Mouse (Mus musculus) midbrain, embryonic 12.5 days (tissue): ENCODE data around the gene Zscan22. TPM values are rescaled to one million over a fixed set of nuclear protein-coding genes. Genes with fewer than 3 reads are reported as not detected.
"Not testable (repeated sequence)": the region's sequence is repeated elsewhere in the genome, so short reads cannot be mapped to it uniquely, and the experiment has no call there.

Experiments used
- ATAC-seq: fragments of 200-750 bp; cut with Nextera tagmentation; 2 replicates; pipeline ENCODE4 v1.8.0; 2017; ENCODE audit warnings: low read depth, moderate TSS enrichment, moderate library complexity; ENCODE audit not compliant: low FRiP score
- H3K27ac ChIP-seq: fragments of 300-500 bp; sonication (generic); replicated peaks from 2 replicates; pipeline ENCODE4 v1.5.1; 2016; ENCODE audit warnings: mild to moderate bottlenecking
- H3K27me3 ChIP-seq: fragments of 300-500 bp; sonication (generic); 2 replicates; pipeline ENCODE4 v1.6.1; 2016; ENCODE audit warnings: mild to moderate bottlenecking
- H3K36me3 ChIP-seq: fragments of 300-500 bp; sonication (generic); 2 replicates; pipeline ENCODE4 v1.6.1; 2016
- H3K4me1 ChIP-seq: fragments of 300-500 bp; sonication (generic); 2 replicates; pipeline ENCODE4 v1.6.1; 2016
- H3K4me2 ChIP-seq: fragments of 300-500 bp; sonication (generic); replicated peaks from 2 replicates; pipeline ENCODE4 v1.6.1; 2016; ENCODE audit warnings: mild to moderate bottlenecking, moderate library complexity
- H3K4me3 ChIP-seq: fragments of 300-500 bp; sonication (generic); 2 replicates; pipeline ENCODE4 v1.5.1; 2016; ENCODE audit warnings: mild to moderate bottlenecking
- H3K9ac ChIP-seq: fragments of 300-500 bp; sonication (generic); replicated peaks from 2 replicates; pipeline ENCODE4 v1.6.1; 2016; ENCODE audit warnings: mild to moderate bottlenecking, moderate library complexity
- H3K9me3 ChIP-seq: fragments of 300-500 bp; sonication (generic); 2 replicates; pipeline ENCODE4 v1.6.1; 2016; ENCODE audit warnings: mild to moderate bottlenecking
- WGBS: fragments of 180-500 bp; shearing (Covaris S2); methylation state at CpG from one replicate; pipeline ENCODE4 v1.1.7; 2016; 5-methylcytosine and 5-hydroxymethylcytosine counted together
- polyA plus RNA-seq: library from polyadenylated mRNA; unstranded; fragments of >200 nt; fragmentation: Nextera tagmentation; extraction: Ambion mirVana; gene quantifications from 2 replicates; pipeline ENCODE4 v1.2.1, GENCODE M21; 2016

The Zscan22 gene
- 11.2 and 11.8 TPM in 2 replicates for polyA plus RNA-seq

DNA sequence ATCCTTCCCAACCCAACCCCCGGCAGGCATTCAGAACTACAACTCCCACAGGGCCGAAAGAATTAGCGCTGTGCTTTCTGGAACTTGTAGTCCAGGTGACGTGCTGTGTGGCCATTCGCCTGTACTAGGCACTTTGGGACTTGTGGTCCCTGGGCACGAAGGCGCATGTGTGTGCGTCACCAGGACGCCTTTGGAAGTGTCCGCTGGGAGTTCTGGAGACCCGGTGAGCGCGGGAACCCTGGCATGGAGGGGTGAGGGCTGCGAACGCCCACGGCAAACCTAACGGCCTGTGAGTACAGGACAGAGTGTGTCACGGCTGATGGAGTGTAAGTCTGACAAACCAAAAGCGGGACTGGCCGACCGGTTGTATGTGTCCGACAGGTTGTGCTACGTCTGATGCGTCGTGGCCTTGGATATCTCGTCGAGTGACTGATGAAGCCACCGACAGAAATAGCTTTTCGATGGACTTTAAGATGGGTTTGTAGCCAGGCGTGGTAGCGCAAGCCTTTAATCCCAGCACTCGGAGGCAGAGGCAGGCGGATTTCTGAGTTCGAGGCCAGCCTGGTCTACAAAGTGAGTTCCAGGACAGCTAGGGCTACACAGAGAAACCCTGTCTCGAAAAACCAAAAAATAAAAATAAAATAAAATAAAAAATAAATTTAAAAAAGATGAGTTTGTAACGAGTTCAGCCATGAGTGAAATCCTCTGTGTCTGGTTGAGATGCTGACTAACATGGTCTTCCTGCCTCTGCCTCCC, at the start of gene Zscan22:
Gene Zscan22, plus strand, starts transcription at position 161 of the 756 bp plus-strand sequence.
- 0 out of 2 replicates have a peak, but pooled peaks cover 3% of the 10 kb centered on the region for H3K36me3 ChIP-seq
- H3K4me3 ChIP-seq = peak within 1 kb of the TSS; percentile 65
- H3K4me1 ChIP-seq = no peaks in the 10 kb centered on the region
- peak; percentile 99 for ATAC-seq
- peak within 1 kb of the TSS; percentile 52 for H3K4me2 ChIP-seq
- H3K27ac ChIP-seq = 0 out of 2 replicates have a peak within 1 kb of the TSS, but pooled peaks have one; percentile 30
- H3K27me3 ChIP-seq = no peaks in the 10 kb centered on the region
- WGBS = 7% methylated on average over 36 of the region's 36 CpGs
- peak within 1 kb of the TSS; percentile 49; the same call in 1 of the 2 replicates for H3K9ac ChIP-seq
- H3K9me3 ChIP-seq = no peaks in the 10 kb centered on the region

DNA sequence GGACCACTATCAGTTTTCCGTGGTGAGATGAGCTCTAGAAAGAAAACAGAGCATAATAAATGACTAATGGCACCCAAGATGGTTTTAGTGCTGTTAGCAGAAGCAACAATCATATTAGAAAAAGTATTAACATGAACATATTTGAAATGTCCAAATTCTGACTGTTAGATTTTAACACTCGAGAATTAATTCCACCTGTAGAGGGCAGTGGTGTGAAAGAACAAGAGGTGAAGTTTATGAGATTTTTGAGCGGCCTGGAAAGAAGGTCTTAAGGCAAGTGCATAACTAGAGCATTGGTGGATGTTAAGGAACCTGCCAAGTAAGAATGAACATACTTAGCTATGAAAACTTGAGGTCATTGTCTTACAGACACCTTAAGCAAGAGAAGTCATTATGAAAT, 23.3 kb upstream of the Zscan22 start:
- H3K27me3 ChIP-seq = no peaks in the 10 kb centered on the region
- H3K4me2 ChIP-seq = no peak overlapping the region
- ATAC-seq = no peak
- H3K4me1 ChIP-seq = no peaks in the 10 kb centered on the region
- H3K9me3 ChIP-seq = peaks cover 3% of the 10 kb centered on the region; the same call in 1 of the 2 replicates
- no peak overlapping the region for H3K9ac ChIP-seq
- no peaks in the 10 kb centered on the region for H3K36me3 ChIP-seq
- WGBS = 29% methylated on average over 3 of the region's 3 CpGs
- no peak overlapping the region for H3K27ac ChIP-seq
- no peak overlapping the region for H3K4me3 ChIP-seq

DNA sequence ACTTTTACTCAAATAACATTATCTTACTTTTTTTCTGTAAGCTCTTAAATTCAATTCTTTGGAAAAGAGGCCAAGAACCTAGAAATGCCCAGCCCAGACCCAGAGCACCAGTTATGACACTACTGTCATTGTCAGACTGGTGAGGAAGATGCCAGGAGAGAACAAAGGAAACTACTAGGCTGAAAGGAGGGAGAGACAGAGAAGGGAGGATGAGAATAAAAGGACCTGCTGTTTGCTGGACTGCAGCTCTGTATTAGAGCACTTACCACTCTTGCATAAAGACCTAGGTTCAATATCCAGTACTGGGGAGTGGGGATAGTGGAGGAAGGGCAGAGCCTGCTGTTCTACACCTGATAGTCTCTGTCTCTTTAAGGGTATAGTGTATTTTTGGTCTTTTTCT, 17.6 kb upstream of the Zscan22 start:
- H3K4me1 ChIP-seq = peaks cover 13% of the 10 kb centered on the region
- no peak overlapping the region; the same call in 1 of the 2 replicates for H3K4me2 ChIP-seq
- H3K27ac ChIP-seq = no peak overlapping the region
- no peak overlapping the region for H3K4me3 ChIP-seq
- peaks cover 8% of the 10 kb centered on the region for H3K36me3 ChIP-seq
- H3K9me3 ChIP-seq = no peaks in the 10 kb centered on the region
- no peaks in the 10 kb centered on the region for H3K27me3 ChIP-seq
- H3K9ac ChIP-seq = no peak overlapping the region
- ATAC-seq = no peak

DNA sequence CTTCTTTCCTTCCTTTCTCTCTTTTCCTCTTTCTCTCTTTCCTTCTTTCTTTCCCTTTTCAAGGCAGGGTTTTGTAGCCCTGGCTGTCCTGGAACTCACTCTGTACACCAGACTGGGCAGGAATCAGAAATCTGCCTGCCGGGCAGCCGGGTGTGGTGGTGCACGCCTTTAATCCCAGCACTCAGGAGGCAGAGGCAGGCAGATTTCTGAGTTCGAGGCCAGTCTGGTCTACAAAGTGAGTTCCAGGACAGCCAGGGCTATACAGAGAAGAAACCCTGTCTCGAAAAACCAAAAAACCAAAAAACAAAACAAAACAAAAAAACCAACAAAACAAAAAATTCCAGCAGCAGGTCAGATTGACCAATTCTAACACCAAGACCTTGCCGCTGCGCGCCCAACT, 17.1 kb upstream of the Zscan22 start:
- not testable (repeated sequence) for H3K9me3 ChIP-seq, H3K27ac ChIP-seq, H3K27me3 ChIP-seq
- peak overlapping the region; percentile 75 for H3K4me3 ChIP-seq
- ATAC-seq = peak; percentile 36
- WGBS = 47% methylated on average over 8 of the region's 8 CpGs
- peak overlapping the region; percentile 75 for H3K4me2 ChIP-seq
- H3K9ac ChIP-seq = peak overlapping the region; percentile 72; the same call in 1 of the 2 replicates
- H3K4me1 ChIP-seq = peaks cover 13% of the 10 kb centered on the region
- peaks cover 13% of the 10 kb centered on the region for H3K36me3 ChIP-seq

DNA sequence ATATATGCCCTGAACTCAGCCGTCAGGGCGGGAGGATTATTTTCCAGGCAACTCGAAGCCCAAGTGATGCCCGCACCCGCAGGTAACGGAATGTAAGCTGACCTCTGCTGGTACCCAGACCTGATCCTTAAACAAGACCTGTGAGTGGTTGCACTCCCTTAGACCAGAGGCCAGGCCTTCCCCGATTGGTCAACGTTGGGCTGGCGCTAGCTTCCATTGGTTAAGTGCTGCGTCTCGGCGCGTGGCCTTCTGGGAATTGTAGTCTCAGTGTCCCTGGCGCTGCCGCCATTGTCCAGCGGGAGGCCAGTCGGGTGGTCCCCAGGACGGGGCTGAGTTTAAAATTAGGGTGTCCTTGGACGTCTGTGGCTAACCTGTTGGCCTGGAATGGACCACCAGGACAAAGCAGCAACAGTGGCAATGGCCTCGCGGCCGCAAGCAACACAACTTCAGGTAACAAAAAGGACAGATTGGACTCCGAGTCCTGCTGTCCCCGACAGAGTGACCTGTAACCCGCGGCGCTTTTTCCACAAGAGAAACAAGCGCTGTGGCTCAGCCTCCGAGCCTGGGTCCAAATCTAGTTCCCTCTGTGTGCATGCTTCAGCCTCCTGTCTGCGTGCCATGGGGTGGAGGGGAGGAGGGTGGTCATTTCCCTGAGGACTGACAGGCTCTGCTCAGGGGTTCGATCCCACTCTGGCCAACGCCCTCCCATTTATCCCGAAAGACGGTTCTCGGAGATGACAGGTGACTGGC, 16.5 kb upstream of the Zscan22 start, which contains the start of gene Zfp128:
Gene Zfp128, plus strand, starts transcription at position 267 of the 750 bp plus-strand sequence.
- H3K36me3 ChIP-seq = peaks cover 19% of the 10 kb centered on the region
- WGBS = under 1% methylated on average over 35 of the region's 35 CpGs
- peak within 1 kb of the TSS; percentile 72 for H3K9ac ChIP-seq
- peaks cover 13% of the 10 kb centered on the region for H3K4me1 ChIP-seq
- H3K4me2 ChIP-seq = peak within 1 kb of the TSS; percentile 75
- H3K27me3 ChIP-seq = no peaks in the 10 kb centered on the region
- H3K4me3 ChIP-seq = peak within 1 kb of the TSS; percentile 75
- no peaks in the 10 kb centered on the region for H3K9me3 ChIP-seq
- H3K27ac ChIP-seq = no peak within 1 kb of the TSS
- peak; percentile 100 for ATAC-seq

DNA sequence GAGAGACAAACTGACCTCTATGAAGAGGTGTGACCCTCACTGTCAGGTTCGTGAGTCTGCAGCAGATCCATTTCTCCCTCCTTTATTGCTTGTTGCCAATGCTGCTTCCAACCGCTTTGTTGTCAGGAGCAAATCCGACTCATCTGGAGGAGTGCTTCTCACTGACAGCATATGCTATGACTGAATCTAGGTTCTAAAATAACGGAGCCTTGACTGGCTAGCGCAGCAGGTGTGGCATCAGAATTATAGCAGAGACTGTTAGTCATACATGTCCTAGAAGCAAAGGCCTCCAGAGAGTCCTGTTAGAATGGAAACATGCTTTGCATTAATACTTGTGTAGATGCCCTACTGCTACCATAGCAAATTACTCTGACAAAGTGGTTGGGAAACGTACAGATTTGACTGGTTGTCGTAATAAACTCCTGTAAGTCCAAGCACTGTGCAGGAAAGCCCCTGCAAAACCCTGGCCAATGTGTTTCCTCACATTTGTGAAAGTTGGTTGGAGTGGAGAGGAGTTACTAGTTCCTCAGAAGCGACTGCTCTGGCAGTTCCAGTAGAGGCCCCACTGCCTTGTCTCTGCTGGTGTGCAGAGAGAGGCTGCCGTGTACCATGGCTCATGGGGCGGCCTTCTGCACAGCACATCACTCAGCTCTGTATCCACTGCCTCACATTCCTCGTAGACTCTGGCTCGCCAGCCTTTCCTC, 10.9 kb upstream of the Zscan22 start:
- H3K4me3 ChIP-seq = no peak overlapping the region
- H3K27me3 ChIP-seq = no peaks in the 10 kb centered on the region
- H3K9me3 ChIP-seq = no peaks in the 10 kb centered on the region
- H3K4me1 ChIP-seq = peaks cover 10% of the 10 kb centered on the region
- ATAC-seq = no peak
- H3K36me3 ChIP-seq = peaks cover 72% of the 10 kb centered on the region
- H3K4me2 ChIP-seq = no peak overlapping the region
- H3K27ac ChIP-seq = no peak overlapping the region
- 93% methylated on average over 12 of the region's 12 CpGs for WGBS
- H3K9ac ChIP-seq = no peak overlapping the region

DNA sequence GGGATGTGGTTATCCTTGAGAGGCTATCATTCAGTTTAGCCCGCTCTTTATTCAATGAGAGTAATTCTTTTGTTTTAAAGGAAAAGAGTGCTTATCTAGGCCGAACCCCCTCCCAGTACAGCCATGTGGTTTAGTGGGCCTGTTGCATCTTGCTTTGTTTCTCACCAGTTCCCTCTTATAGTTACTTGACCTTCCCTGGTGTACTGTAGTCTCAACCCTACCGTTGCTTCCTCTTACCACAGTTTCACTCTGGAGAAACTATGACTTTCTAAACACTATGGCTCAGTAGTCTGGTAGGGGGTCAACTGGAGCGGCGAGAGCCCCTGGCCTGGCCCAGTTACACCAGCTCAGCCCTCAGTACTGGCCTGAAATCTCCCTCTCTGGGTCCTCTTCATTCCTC, 10.0 kb upstream of the Zscan22 start:
- H3K9ac ChIP-seq = no peak overlapping the region
- no peak overlapping the region for H3K4me2 ChIP-seq
- H3K9me3 ChIP-seq = no peaks in the 10 kb centered on the region
- H3K4me3 ChIP-seq = no peak overlapping the region
- no peak overlapping the region for H3K27ac ChIP-seq
- no peak for ATAC-seq
- no peaks in the 10 kb centered on the region for H3K27me3 ChIP-seq
- H3K36me3 ChIP-seq = peaks cover 79% of the 10 kb centered on the region
- peaks cover under 1% of the 10 kb centered on the region; the same call in 1 of the 2 replicates for H3K4me1 ChIP-seq
- 94% methylated on average over 5 of the region's 5 CpGs for WGBS

DNA sequence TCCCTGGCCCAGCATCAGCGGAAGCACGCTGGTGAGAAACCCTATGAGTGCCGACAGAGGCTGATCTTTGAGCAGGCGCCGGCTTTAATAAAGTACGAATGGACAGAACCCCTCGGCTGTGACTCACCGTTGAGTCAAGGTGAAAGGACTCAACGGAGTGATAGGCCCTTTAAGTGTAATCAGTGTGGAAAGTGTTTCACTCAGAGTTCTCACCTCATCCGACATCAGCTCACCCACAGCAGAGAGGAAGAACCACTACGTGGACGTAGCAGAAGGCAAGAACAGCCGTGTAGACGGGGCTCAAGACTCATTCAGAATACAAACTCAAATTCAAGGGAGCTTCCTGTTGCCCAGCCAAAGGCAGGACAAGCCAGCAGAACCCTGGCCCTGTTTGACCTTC, 6.7 kb upstream of the Zscan22 start:
- Histone ChIP-seq H3K27me3 (no peaks in the 10 kb centered on the region), H3K9ac (no peak overlapping the region), H3K4me1 (no peaks in the 10 kb centered on the region), H3K9me3 (no peaks in the 10 kb centered on the region), H3K36me3 (peaks cover 62% of the 10 kb centered on the region), H3K27ac (no peak overlapping the region), H3K4me3 (no peak overlapping the region), H3K4me2 (no peak overlapping the region)
- 94% methylated on average over 14 of the region's 14 CpGs for WGBS
- no peak for ATAC-seq

DNA sequence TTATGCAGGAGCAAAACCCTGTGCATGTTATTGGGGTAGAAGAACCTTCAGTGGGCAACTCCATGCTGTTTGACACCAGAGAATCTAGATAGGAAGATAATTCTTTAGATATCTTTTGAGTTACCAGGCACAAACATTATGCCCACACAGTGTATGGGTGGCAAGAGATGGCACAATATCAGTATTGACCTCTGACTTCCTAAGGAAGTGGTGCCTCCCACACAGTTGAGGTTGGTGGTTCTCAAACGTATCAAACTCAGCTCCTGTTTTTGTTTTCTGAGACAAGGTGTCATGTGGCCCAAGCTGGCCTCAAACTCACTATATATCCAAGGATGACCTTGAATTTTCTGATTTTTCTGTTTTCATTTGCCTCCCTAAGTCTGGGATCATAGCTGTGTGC, 6.3 kb upstream of the Zscan22 start:
- H3K4me1 ChIP-seq = no peaks in the 10 kb centered on the region
- H3K4me3 ChIP-seq = no peak overlapping the region
- H3K4me2 ChIP-seq = no peak overlapping the region
- no peak overlapping the region for H3K9ac ChIP-seq
- H3K9me3 ChIP-seq = no peaks in the 10 kb centered on the region
- H3K36me3 ChIP-seq = peaks cover 58% of the 10 kb centered on the region
- H3K27me3 ChIP-seq = no peaks in the 10 kb centered on the region
- H3K27ac ChIP-seq = no peak overlapping the region
- WGBS = 78% methylated on average over 1 of the region's 1 CpGs
- no peak for ATAC-seq

DNA sequence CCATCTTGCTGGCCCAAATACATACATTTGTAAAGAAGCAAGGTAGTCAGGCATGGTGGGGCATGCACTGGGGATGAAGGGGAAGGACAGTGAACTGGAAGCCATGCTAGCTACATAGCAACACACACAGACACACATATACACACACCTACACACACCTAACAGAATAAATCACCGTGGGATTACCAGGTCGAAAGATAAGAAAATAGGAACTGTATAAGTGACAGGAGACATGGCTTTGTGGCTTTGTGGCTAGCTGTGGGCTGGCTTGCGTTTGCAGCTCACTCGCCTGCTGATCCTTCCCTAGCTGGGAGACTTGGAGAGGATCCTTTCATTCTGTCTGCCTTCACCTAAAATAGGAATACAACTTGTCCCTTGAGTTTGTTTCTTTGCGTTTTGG, 3.9 kb downstream of the Zscan22 start:
- no peak overlapping the region for H3K9ac ChIP-seq
- H3K4me3 ChIP-seq = no peak overlapping the region
- no peak overlapping the region for H3K4me2 ChIP-seq
- WGBS = 94% methylated on average over 5 of the region's 5 CpGs
- no peaks in the 10 kb centered on the region for H3K27me3 ChIP-seq
- no peaks in the 10 kb centered on the region for H3K4me1 ChIP-seq
- H3K36me3 ChIP-seq = peaks cover 32% of the 10 kb centered on the region
- H3K9me3 ChIP-seq = no peaks in the 10 kb centered on the region
- H3K27ac ChIP-seq = no peak overlapping the region
- ATAC-seq = no peak

DNA sequence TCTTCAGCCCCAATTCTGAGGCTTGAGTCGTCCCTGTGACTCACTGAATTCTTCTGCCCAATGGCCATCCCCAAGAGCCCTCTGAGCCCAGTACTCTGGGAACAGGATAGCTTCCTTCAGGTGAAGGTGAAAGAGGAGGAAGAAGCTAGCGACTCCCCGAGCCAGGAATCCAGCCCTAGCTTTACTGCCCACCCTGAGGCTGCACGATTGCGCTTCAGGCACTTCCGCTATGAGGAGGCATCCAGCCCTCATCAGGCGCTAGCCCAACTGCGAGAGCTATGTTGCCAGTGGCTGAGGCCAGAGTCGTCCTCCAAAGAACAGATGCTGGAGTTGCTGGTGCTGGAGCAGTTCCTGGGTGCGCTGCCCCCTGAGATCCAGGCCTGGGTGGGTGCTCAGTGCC, 6.0 kb downstream of the Zscan22 start:
- no peaks in the 10 kb centered on the region for H3K9me3 ChIP-seq
- ATAC-seq = no peak
- no peak overlapping the region for H3K4me2 ChIP-seq
- no peaks in the 10 kb centered on the region for H3K27me3 ChIP-seq
- H3K27ac ChIP-seq = no peak overlapping the region
- H3K9ac ChIP-seq = no peak overlapping the region
- H3K4me3 ChIP-seq = no peak overlapping the region
- WGBS = 61% methylated on average over 10 of the region's 10 CpGs
- peaks cover 53% of the 10 kb centered on the region for H3K36me3 ChIP-seq
- H3K4me1 ChIP-seq = no peaks in the 10 kb centered on the region

DNA sequence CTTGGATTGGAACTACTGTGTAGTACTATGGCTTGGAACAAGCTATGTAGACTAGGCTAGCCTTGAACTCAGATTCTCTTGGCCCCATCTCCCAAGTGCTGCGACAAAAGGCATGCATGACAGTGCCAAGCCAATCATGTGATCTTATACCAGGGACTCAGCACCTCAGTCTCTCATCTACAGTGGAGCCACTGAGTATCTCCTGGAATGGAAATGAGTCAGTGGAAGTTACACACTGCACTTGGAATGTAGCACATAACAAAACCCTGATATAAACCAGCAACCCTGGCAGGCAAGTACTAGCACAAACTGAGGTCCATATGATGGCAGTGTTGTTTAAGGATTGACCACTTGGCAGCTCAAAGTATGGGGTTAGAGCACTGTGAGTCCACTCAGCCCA, 7.5 kb downstream of the Zscan22 start:
- Histone ChIP-seq H3K9ac (no peak overlapping the region), H3K27me3 (no peaks in the 10 kb centered on the region), H3K4me2 (no peak overlapping the region), H3K36me3 (peaks cover 54% of the 10 kb centered on the region), H3K4me1 (peaks cover 8% of the 10 kb centered on the region), H3K4me3 (no peak overlapping the region), H3K27ac (no peak overlapping the region), H3K9me3 (no peaks in the 10 kb centered on the region)
- 92% methylated on average over 1 of the region's 1 CpGs for WGBS
- no peak for ATAC-seq
